Mouse (Mus musculus): ENCODE data around the gene Rgl3.

Rgl3 gene

GRCm38 (mm10) chr9:21989230-21990110 lies at the start of gene Rgl3:
TSS of gene Rgl3 (minus strand) at chr9:21989446.
- no peak for DNase-seq

DNA sequence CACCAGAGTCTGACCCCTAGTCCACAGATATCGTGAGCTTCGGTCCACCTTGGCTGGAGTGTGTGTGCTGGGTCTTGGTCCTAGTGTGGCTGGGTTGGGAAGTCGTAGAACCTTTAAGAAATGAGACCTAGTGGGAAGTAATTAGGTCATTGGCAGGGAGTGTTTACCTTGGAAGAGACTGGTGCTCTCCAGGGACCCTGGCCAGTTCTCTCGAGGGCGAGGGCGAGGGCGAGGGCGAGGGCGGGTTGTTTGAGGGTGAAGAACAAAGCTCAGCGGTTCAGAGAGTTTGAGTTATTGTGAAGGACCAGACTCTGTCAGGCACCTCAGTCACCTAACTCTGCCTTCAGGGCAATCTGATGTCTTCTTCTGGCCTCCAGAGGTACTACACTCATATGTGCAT lies 48.6 kb upstream of the Rgl3 start:
- no peak for DNase-seq

DNA sequence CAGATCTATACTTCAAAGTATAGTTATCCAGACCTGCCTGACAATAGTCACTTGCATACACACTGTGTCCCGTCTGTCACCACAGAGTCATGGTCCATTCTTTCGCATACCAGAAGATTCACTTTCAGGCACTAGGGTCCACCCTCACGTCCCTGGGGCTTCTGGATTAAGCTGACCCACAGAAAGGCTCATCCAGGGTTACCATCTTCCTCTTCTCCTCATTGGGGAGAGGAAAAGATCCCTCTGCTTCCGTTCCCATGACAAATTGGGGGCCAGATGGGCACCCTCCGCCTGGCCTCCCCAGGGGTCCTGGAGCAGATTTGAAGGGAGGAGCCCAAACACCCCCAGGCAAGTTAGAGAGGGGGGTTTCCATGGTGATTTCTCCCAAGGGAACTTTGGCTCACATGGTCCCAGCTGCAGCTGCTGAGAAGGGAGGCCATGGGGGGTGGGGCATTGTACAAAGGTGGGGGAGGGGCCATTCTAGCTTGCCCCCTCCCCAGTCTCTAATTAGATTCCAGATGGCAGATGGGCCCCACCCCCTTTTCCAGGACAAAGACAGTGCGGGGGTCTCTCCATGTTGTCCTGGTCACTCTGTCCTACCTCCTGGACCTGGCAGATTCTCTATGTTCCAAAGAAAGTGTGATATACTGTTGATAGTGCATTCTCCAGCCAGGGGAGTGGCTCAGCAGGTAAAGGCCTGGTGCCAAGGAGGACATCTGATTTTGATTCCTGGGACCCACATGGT lies 46.2 kb upstream of the Rgl3 start:
- no peak for DNase-seq

DNA sequence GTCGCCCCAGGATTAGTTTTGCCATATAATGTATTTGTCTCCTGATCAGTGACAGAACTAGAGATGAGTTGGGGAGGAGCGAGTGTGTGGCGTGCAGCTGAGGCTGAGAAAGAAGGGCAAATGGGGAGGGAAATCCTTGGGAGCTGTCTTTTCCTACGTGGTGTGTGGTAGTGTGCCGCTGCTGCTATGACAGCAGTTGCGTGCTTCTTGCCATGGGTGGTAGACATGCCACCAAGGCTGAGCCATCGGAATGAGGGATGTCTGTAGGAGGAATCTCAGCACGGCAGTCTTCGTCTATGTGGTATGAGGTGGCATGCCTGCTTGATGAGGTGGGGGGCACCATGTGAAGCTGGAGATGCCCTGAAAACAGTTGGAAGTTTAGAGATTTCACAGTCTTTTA lies 41.1 kb upstream of the Rgl3 start:
- DNase-seq: no peak

DNA sequence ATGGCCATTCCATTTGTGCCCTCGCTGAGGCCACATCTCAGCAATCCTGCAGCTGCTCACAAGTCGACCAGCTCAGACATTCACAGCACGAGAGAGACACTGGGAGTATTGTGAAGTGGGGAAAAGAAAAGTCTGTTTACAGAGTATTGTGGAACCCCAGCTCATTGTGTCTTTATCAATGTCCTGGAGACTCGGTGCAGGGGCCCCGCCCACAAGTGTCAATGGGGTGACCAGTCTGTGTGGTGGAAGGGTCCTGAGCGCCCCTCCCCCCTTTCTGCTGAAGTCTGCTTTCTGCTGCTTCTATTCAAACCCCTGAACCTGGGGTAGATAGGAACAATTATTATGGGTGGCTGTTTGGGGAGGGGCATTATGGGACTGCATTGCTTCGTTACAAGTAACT lies 39.2 kb upstream of the Rgl3 start:
- no peak for DNase-seq

GRCm38 (mm10) chr9:22024592-22024991 lies 35.3 kb upstream of the Rgl3 start:
- peak; percentile 26 for DNase-seq

DNA sequence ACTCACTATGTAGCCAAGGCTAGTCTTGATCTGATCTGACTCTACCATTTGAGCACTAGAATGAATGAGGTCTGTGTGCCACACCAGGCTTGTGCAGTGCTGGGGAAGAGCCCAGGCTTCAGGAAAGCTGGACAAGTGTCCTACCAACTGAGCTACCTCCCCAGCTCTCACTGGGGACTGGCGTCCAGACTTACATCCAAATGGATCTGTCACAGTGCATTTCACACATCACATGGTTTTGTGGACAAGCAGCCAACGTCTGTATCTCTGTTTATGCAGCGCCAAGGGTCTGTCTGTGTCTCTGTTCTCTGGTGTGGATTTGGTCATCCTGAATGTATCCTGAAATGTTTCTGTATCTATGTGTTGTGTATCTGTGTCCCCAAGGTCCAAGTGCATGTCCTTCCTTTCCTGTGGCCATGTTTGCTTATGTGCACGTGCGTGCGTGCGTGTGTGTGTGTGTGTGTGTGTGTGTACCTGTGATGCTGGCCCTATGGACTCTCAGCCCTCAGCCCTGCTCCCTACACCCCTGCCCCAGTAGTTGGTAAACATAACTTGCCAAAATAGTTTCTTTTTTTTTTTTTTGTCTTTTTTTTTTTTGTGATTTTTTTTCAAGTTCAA lies 28.1 kb upstream of the Rgl3 start:
- no peak for DNase-seq

- DNase-seq: no peak
Measured at GRCm38 (mm10) chr9:22016245-22016644, 27.0 kb upstream of the Rgl3 start.

- DNase-seq: no peak
Measured at GRCm38 (mm10) chr9:22012731-22013130, 23.5 kb upstream of the Rgl3 start.

DNA sequence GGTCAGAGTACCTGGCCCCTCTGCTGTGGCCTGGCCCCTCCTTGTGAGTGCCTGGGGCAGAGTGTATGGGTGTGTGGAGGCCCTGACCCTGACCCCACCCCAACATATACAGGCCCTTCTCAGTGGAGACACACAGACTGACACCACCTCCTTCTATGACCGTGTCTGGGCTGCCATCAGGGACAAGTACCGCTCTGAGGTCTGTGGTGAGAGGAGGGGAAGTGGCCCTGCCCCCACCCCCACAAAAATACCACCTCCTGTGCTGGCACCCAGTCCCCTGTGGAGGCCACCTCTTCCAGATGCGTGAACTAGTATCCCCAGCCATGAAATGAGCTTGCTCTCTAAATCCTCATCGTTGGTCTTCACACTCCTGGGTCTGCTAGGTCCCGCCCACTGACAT lies 21.8 kb upstream of the Rgl3 start:
- no peak for DNase-seq

GRCm38 (mm10) chr9:22004546-22004945 lies 15.3 kb upstream of the Rgl3 start:
- no peak for DNase-seq

DNA sequence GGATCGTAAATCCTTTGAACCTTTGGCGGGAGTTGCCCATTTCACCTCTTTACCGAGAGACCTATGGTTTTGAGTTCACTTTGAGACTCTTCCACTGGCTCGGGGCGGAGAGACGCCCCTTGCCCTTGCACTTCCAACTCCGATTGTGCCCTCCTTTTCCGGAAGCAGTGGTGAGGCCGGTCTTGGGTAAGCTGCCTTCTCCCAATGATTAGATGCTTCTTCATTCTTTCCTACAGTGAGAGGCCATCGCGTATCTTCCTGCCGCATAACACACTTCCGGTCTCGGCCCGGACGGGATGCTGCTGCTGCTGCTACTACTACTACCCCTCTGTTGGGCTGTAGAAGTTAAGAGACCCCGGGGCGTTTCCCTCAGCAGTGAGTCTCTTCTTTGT lies 13.9 kb upstream of the Rgl3 start:
- peak; percentile 57 for DNase-seq

- peak; percentile 99 for DNase-seq
Measured at GRCm38 (mm10) chr9:22002194-22003162, 13.2 kb upstream of the Rgl3 start, which contains the start of the genes Ccdc151 and Prkcsh. TSS of gene Ccdc151 (minus strand) at chr9:22002634. TSS of gene Prkcsh (plus strand) at chr9:22002806.

DNA sequence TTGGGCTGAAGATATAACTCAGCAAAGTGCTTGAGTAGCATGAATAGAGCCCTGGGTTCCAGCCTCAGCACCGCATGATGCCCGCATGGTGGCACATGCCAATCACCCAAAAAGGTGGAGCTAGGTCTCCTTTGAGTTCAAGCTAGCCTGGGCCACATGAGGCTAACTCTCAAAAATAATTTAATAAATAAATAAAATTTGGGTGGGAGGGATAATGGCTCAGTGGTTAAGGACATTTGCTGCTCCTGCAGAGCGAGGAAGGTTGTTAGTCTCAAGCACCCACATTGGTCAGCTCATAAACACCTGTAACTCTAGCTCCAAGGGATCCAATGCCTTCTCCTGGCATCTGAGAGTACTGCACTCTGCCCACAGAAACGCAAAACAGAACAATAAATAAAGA lies 12.4 kb upstream of the Rgl3 start:
- DNase-seq: no peak

DNA sequence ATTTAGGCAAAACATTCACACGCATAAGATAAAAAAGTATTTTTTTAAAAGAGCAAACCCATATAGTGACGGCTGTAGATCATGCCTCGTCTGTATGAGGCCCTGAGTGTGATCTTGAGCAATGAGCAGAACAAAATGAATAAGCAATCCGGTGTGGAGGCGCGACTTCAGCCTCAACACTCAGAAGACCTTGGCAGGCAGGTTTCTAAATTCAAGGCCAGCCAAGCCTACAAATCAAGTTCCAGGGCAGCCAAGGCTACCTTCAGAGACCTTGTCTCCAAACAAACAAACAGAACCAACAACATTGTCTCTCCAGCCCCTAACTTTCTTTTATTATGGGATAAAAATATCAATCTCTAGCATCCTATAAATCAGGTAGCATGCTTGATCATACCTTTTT lies 11.1 kb upstream of the Rgl3 start:
- no peak for DNase-seq

- no peak for DNase-seq
Measured at GRCm38 (mm10) chr9:21996178-21996867, 7.1 kb upstream of the Rgl3 start.

GRCm38 (mm10) chr9:21992227-21992626 lies 3.0 kb upstream of the Rgl3 start:
- DNase-seq: no peak

- no peak for DNase-seq
Measured at GRCm38 (mm10) chr9:21988421-21989101, 685 bp downstream of the Rgl3 start.

GRCm38 (mm10) chr9:21987592-21988342 lies 1.5 kb downstream of the Rgl3 start:
- no peak for DNase-seq

- no peak for DNase-seq
Measured at GRCm38 (mm10) chr9:21983911-21984310, 5.3 kb downstream of the Rgl3 start.
